In genomic region chr6:92776356-92776755, GRCm38 (mm10) we compare ENCODE assay signal across 8 mouse cellular contexts. TPM values are rescaled to one million over a fixed set of nuclear protein-coding genes. Genes with fewer than 3 reads are reported as not detected.
A peak's percentile ranks its signal among the peaks of the same experiment; 100 is the strongest.
DNase-seq lines count a peak whose midpoint lies in the region; ATAC-seq and TF ChIP-seq lines count a peak whose summit lies in the region.

No protein-coding gene starts in this region.

- no peak overlapping the region for H3K27ac ChIP-seq in heart, postnatal 0 days (ENCODE audit: low read depth)
- no peak overlapping the region for H3K27ac ChIP-seq in heart, embryonic 12.5 days (ENCODE audit: poor library complexity, severe bottlenecking)

- H3K4me2 ChIP-seq in heart, postnatal 0 days (ENCODE audit: low read depth, low read length) = no peak overlapping the region
- no peak overlapping the region for H3K4me2 ChIP-seq in heart, embryonic 12.5 days

- no peak for ATAC-seq in heart, postnatal 0 days (ENCODE audit: insufficient read depth, low read depth)
- ATAC-seq in heart, embryonic 12.5 days (ENCODE audit: insufficient number of reproducible peaks, low FRiP score) = no peak
- no peak for ATAC-seq in erythroblast, adult 5-6 weeks (replicated peaks; ENCODE audit: low FRiP score, poor library complexity, severe bottlenecking)

- 18% methylated on average over 2 of the region's 2 CpGs for WGBS in heart, postnatal 0 days
- 32% methylated on average over 2 of the region's 2 CpGs for WGBS in heart, embryonic 12.5 days

- no peak overlapping the region for H3K4me3 ChIP-seq in heart, postnatal 0 days (ENCODE audit: low read depth, low read length)
- H3K4me3 ChIP-seq in heart, embryonic 12.5 days = no peak overlapping the region

- no peaks in the 10 kb centered on the region for H3K27me3 ChIP-seq in heart, postnatal 0 days (ENCODE audit: control insufficient read depth, insufficient read depth, low read length)
- H3K27me3 ChIP-seq in heart, embryonic 12.5 days (replicated peaks) = no peaks in the 10 kb centered on the region

- no peak for TF ChIP-seq EP300 in heart, postnatal 0 days (IDR thresholded peaks at IDR 0.05; ENCODE audit: low read depth)

- no peaks in the 10 kb centered on the region for H3K9me3 ChIP-seq in heart, postnatal 0 days (replicated peaks; ENCODE audit: control insufficient read depth, low read length)
- H3K9me3 ChIP-seq in heart, embryonic 12.5 days (replicated peaks) = no peaks in the 10 kb centered on the region

- peaks cover 33% of the 10 kb centered on the region for H3K36me3 ChIP-seq in heart, postnatal 0 days (replicated peaks; ENCODE audit: control insufficient read depth, insufficient read depth, low read length)
- H3K36me3 ChIP-seq in heart, embryonic 12.5 days = peaks cover 17% of the 10 kb centered on the region; the same call in 1 of the 2 replicates

- H3K4me1 ChIP-seq in heart, postnatal 0 days (ENCODE audit: control insufficient read depth, insufficient read depth) = no peaks in the 10 kb centered on the region
- H3K4me1 ChIP-seq in heart, embryonic 12.5 days (replicated peaks) = peaks cover 7% of the 10 kb centered on the region

- peak; percentile 52 for DNase-seq in heart, postnatal 0 days (ENCODE audit: low spot score)
- peak; percentile 18 for DNase-seq in urinary bladder, postnatal 14 days (ENCODE audit: low spot score)
- no peak for DNase-seq in urinary bladder, postnatal 4 days (ENCODE audit: low spot score in 2 of 2)
- DNase-seq in embryo, embryonic 9.5 days (ENCODE audit: extremely low spot score) = peak; percentile 39
- peak; percentile 38 for DNase-seq in lung, postnatal 25 days (ENCODE audit: low spot score)
- DNase-seq in spleen, adult 12 weeks (ENCODE audit: low spot score) = no peak

- peak; percentile 72 for TF ChIP-seq CTCF in heart, postnatal 0 days (IDR thresholded peaks at IDR 0.05; ENCODE audit: low read depth)

- no peak overlapping the region for H3K9ac ChIP-seq in heart, postnatal 0 days (replicated peaks; ENCODE audit: low read depth, low read length)
- H3K9ac ChIP-seq in heart, embryonic 12.5 days = no peak overlapping the region

RNA-seq across cellular contexts. Expression of gene A730049H05Rik, which starts 39.9 kb away (rescaled TPM):
- total RNA-seq in heart, postnatal 0 days (2014; rRNA removed; ENCODE audit: low replicate concordance) = 0.46 TPM in 2 replicates
- 1.3 and 1.7 TPM in 2 replicates for polyA plus RNA-seq in heart, postnatal 0 days (2015; fragmentation: Nextera tagmentation; extraction: Ambion mirVana)
- polyA plus RNA-seq in heart, embryonic 12.5 days (2016; fragmentation: Nextera tagmentation; extraction: Ambion mirVana) = 4.8 and 5.0 TPM in 2 replicates
- not detected in 2 replicates for total RNA-seq in erythroblast, adult 5-6 weeks (2015; ENCODE audit: low replicate concordance)
- total RNA-seq in erythroblast, adult 5-6 weeks (2017; ENCODE audit: low replicate concordance) = not detected in 2 replicates

Comparison
In these comparisons a context has a peak if more than half of its experiments do, and no peak if none do; other contexts are left out.
1. DNase-seq: peak in heart, postnatal 0 days (single experiment), urinary bladder, postnatal 14 days (single experiment), embryo, embryonic 9.5 days (single experiment) and lung, postnatal 25 days (single experiment); none in urinary bladder, postnatal 4 days (0 of 2) and spleen, adult 12 weeks (single experiment).